Mouse (Mus musculus): Measurements from ENCODE around the gene Kcna7. TPM values are rescaled to one million over a fixed set of nuclear protein-coding genes. Genes with fewer than 3 reads are reported as not detected.

Gene Kcna7
- total RNA-seq, 1 experiment = 0.85 TPM

DNA sequence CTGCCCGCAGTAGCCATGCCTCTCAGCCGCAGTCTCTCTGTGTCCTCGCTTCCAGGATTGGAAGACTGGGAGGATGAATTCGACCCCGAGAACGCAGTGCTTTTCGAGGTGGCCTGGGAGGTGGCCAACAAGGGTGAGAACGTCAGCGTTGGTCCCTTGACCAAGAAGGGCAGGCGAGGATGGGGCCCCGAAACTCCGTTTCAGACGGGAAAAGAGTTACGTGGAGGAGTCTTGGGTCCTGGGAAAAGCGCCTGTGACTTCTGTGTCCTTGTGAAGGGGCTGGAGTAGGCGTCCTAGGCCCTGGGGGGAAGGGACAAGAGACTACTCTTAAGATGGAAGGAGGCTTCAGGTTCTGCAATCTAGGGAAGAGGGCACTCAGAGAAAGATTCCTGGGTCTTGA is 29.6 kb downstream of the Kcna7 start:
- H3K4me3 ChIP-seq (ENCODE audit: insufficient read depth in 1 of 2, low read depth in 1 of 2, low read length in 2 of 2, poor library complexity in 1 of 2, severe bottlenecking in 1 of 2) = peak overlapping the region; percentile 66 to 79
- H3K4me1 ChIP-seq (ENCODE audit: control insufficient read depth in 2 of 2, insufficient read depth in 2 of 2, low read length in 2 of 2, poor library complexity in 1 of 2) = peaks cover 12 to 18% of the 10 kb centered on the region in 2 experiments
- in situ Hi-C loops (cut with MboI; ENCODE audit: low sequenced_read_pairs in 2 of 2, unreplicated experiment in 2 of 2) = no loop called here
- H3K9me3 ChIP-seq (ENCODE audit: control insufficient read depth, insufficient read depth, low read depth, low read length) = no peaks in the 10 kb centered on the region
- H3K36me3 ChIP-seq (ENCODE audit: control insufficient read depth, insufficient read depth, low read length, poor library complexity, severe bottlenecking) = peaks cover 26% of the 10 kb centered on the region
- no peak for TF ChIP-seq HCFC1 (IDR thresholded peaks at IDR 0.05; ENCODE audit: borderline replicate concordance, insufficient read depth, low read length)
- TF ChIP-seq ZNF384 (IDR thresholded peaks at IDR 0.05; ENCODE audit: low read depth, low read length) = no peak
- TF ChIP-seq ZC3H11A (IDR thresholded peaks at IDR 0.05; ENCODE audit: borderline replicate concordance, low read depth, low read length) = no peak
- no peak for TF ChIP-seq CHD2 (IDR thresholded peaks at IDR 0.05; ENCODE audit: low read depth, low read length)
- TF ChIP-seq MAFK (IDR thresholded peaks at IDR 0.05; ENCODE audit: insufficient read depth, low read depth, low read length) = no peak
- no peak for DNase-seq (ENCODE audit: low read depth, low spot score)
- H3K27ac ChIP-seq (ENCODE audit: insufficient read depth, low read depth, low read length, poor library complexity, severe bottlenecking) = 0 out of 2 replicates have a peak overlapping the region, but pooled peaks have one; percentile 4
- H3K9ac ChIP-seq (ENCODE audit: insufficient read depth, low read depth, low read length, poor library complexity, severe bottlenecking) = peak overlapping the region; percentile 75

- in situ Hi-C loops (cut with MboI; ENCODE audit: low sequenced_read_pairs in 2 of 2, unreplicated experiment in 2 of 2) = no loop called here
- no peak for TF ChIP-seq ZNF384 (IDR thresholded peaks at IDR 0.05; ENCODE audit: low read depth, low read length)
- no peak for TF ChIP-seq ZC3H11A (IDR thresholded peaks at IDR 0.05; ENCODE audit: borderline replicate concordance, low read depth, low read length)
- no peak for TF ChIP-seq MAFK (IDR thresholded peaks at IDR 0.05; ENCODE audit: insufficient read depth, low read depth, low read length)
- TF ChIP-seq HCFC1 (IDR thresholded peaks at IDR 0.05; ENCODE audit: borderline replicate concordance, insufficient read depth, low read length) = no peak
- TF ChIP-seq CHD2 (IDR thresholded peaks at IDR 0.05; ENCODE audit: low read depth, low read length) = no peak
- Histone ChIP-seq H3K9me3 (ENCODE audit: control insufficient read depth, insufficient read depth, low read depth, low read length) (no peaks in the 10 kb centered on the region), H3K27ac (ENCODE audit: insufficient read depth, low read depth, low read length, poor library complexity, severe bottlenecking) (no peak overlapping the region), H3K9ac (ENCODE audit: insufficient read depth, low read depth, low read length, poor library complexity, severe bottlenecking) (no peak overlapping the region), H3K4me1 (ENCODE audit: control insufficient read depth in 2 of 2, insufficient read depth in 2 of 2, low read length in 2 of 2, poor library complexity in 1 of 2) (peaks cover 7 to 13% of the 10 kb centered on the region in 2 experiments), H3K36me3 (ENCODE audit: control insufficient read depth, insufficient read depth, low read length, poor library complexity, severe bottlenecking) (peaks cover 12% of the 10 kb centered on the region), H3K4me3 (ENCODE audit: insufficient read depth in 1 of 2, low read depth in 1 of 2, low read length in 2 of 2, poor library complexity in 1 of 2, severe bottlenecking in 1 of 2) (no peak overlapping the region)
- DNase-seq (ENCODE audit: low read depth, low spot score) = no peak
Measured at GRCm38 (mm10) chr7:45436444-45436843, 31.0 kb downstream of the Kcna7 start.

DNA sequence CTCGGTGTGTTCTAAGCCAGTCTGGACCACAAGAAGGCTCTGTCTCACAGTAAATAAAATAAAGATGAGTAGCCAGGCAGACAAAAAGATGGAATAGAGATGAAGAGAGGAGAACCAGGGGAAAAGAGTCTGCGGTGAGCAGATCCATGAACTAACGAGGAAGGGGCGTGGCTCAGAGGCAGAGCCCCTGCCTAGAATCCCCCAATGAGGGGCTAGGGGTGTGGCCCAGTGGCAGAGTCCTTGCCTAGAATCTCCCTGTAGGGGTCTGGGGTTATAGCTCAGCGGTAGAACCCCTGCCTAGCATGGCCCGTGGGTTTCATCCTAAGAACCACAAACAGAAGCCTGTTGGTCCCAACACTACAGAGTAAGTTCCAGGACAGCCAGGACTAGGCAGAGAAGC is 31.6 kb downstream of the Kcna7 start:
- no peaks in the 10 kb centered on the region for H3K9me3 ChIP-seq (ENCODE audit: control insufficient read depth, insufficient read depth, low read depth, low read length)
- no peak overlapping the region for H3K9ac ChIP-seq (ENCODE audit: insufficient read depth, low read depth, low read length, poor library complexity, severe bottlenecking)
- no peak overlapping the region for H3K4me3 ChIP-seq (ENCODE audit: insufficient read depth in 1 of 2, low read depth in 1 of 2, low read length in 2 of 2, poor library complexity in 1 of 2, severe bottlenecking in 1 of 2)
- peaks cover 7% of the 10 kb centered on the region; the same call in 1 of the 2 replicates for H3K36me3 ChIP-seq (ENCODE audit: control insufficient read depth, insufficient read depth, low read length, poor library complexity, severe bottlenecking)
- in situ Hi-C loops (cut with MboI; ENCODE audit: low sequenced_read_pairs in 2 of 2, unreplicated experiment in 2 of 2) = no loop called here
- no peak for DNase-seq (ENCODE audit: low read depth, low spot score)
- peaks cover 7 to 13% of the 10 kb centered on the region in 2 experiments for H3K4me1 ChIP-seq (ENCODE audit: control insufficient read depth in 2 of 2, insufficient read depth in 2 of 2, low read length in 2 of 2, poor library complexity in 1 of 2)
- no peak for TF ChIP-seq MAFK (IDR thresholded peaks at IDR 0.05; ENCODE audit: insufficient read depth, low read depth, low read length)
- TF ChIP-seq ZC3H11A (IDR thresholded peaks at IDR 0.05; ENCODE audit: borderline replicate concordance, low read depth, low read length) = no peak
- TF ChIP-seq ZNF384 (IDR thresholded peaks at IDR 0.05; ENCODE audit: low read depth, low read length) = no peak
- TF ChIP-seq HCFC1 (IDR thresholded peaks at IDR 0.05; ENCODE audit: borderline replicate concordance, insufficient read depth, low read length) = no peak
- TF ChIP-seq CHD2 (IDR thresholded peaks at IDR 0.05; ENCODE audit: low read depth, low read length) = no peak
- no peak overlapping the region for H3K27ac ChIP-seq (ENCODE audit: insufficient read depth, low read depth, low read length, poor library complexity, severe bottlenecking)

GRCm38 (mm10) chr7:45437521-45438276 is 32.2 kb downstream of the Kcna7 start, which contains the start of gene Ruvbl2:
Gene Ruvbl2, minus strand, starts transcription at chr7:45438096.
- H3K36me3 ChIP-seq (ENCODE audit: control insufficient read depth, insufficient read depth, low read length, poor library complexity, severe bottlenecking) = peaks cover 2% of the 10 kb centered on the region; the same call in 1 of the 2 replicates
- no peak for DNase-seq (ENCODE audit: low read depth, low spot score)
- peaks cover 7 to 13% of the 10 kb centered on the region in 2 experiments for H3K4me1 ChIP-seq (ENCODE audit: control insufficient read depth in 2 of 2, insufficient read depth in 2 of 2, low read length in 2 of 2, poor library complexity in 1 of 2)
- in situ Hi-C loops (cut with MboI; ENCODE audit: low sequenced_read_pairs in 2 of 2, unreplicated experiment in 2 of 2) = no loop called here
- H3K27ac ChIP-seq (ENCODE audit: insufficient read depth, low read depth, low read length, poor library complexity, severe bottlenecking) = no peak within 1 kb of the TSS
- peak within 1 kb of the TSS; percentile 61 for H3K9ac ChIP-seq (ENCODE audit: insufficient read depth, low read depth, low read length, poor library complexity, severe bottlenecking)
- TF ChIP-seq ZC3H11A (IDR thresholded peaks at IDR 0.05; ENCODE audit: borderline replicate concordance, low read depth, low read length) = no peak
- TF ChIP-seq CHD2 (IDR thresholded peaks at IDR 0.05; ENCODE audit: low read depth, low read length) = no peak
- no peak for TF ChIP-seq MAFK (IDR thresholded peaks at IDR 0.05; ENCODE audit: insufficient read depth, low read depth, low read length)
- no peak for TF ChIP-seq HCFC1 (IDR thresholded peaks at IDR 0.05; ENCODE audit: borderline replicate concordance, insufficient read depth, low read length)
- no peak for TF ChIP-seq ZNF384 (IDR thresholded peaks at IDR 0.05; ENCODE audit: low read depth, low read length)
- H3K9me3 ChIP-seq (ENCODE audit: control insufficient read depth, insufficient read depth, low read depth, low read length) = no peaks in the 10 kb centered on the region
- H3K4me3 ChIP-seq (ENCODE audit: insufficient read depth in 1 of 2, low read depth in 1 of 2, low read length in 2 of 2, poor library complexity in 1 of 2, severe bottlenecking in 1 of 2) = peak within 1 kb of the TSS; percentile 34 to 36; a peak in 3 of 4 replicates
